Mouse (Mus musculus): ENCODE data around the gene Slc3a2. TPM values are rescaled to one million over a fixed set of nuclear protein-coding genes. Genes with fewer than 3 reads are reported as not detected.

The Slc3a2 gene
- polyA plus RNA-seq, 1 experiment from 2014 or later, result 118 TPM

DNA sequence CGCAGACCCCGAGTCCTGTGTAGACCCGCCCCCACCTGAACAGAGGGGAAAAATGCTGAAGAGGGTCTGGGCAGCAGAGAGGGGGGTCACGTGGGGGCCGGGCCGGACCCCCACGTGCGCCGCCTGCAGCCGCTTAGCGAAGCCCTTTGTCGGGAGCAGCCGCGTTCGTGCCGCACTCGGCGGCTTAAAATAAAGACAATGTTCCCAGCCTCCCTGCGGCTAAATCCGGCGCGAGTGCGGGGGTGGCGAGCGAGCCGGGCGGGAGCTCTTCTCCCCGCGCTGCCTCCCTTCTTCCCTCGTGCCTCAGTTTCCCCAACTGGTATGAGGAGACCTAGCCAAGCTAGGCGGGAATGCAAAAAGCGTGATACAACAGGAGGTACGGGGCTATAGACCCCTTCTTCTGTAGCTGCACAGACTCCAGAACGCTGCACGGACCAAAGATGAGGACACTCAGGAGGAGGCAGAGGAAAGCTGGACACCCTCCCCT lies 61.3 kb downstream of the Slc3a2 start:
- H3K4me3 ChIP-seq (replicated peaks), result peak overlapping the region; percentile 48
- no peak overlapping the region for H3K27ac ChIP-seq
- H3K4me2 ChIP-seq, result peak overlapping the region; percentile 76
- ATAC-seq (ENCODE audit: low read depth) (0 out of 2 replicates have a peak, but pooled peaks have one; percentile 21), DNase-seq (no peak)
- H3K4me1 ChIP-seq (replicated peaks), result peaks cover 35% of the 10 kb centered on the region
- H3K9me3 ChIP-seq (replicated peaks), result no peaks in the 10 kb centered on the region
- H3K9ac ChIP-seq, result peak overlapping the region; percentile 60
- H3K27me3 ChIP-seq, result peaks cover 37% of the 10 kb centered on the region
- no peaks in the 10 kb centered on the region for H3K36me3 ChIP-seq
- 2% methylated on average over 35 of the region's 35 CpGs for WGBS (ENCODE audit: insufficient replicate concordance)

Small RNAs within 50 kb of the gene (microRNA-seq; reads per million reads assigned to microRNA genes)
- 2.1 reads per million for gene Mir6992

Other genes starting within 250 kb of the Slc3a2 start
- gene Slc22a8, start 132.1 kb downstream of the Slc3a2 start, polyA plus RNA-seq (2015; fragmentation: Nextera tagmentation; extraction: Ambion mirVana), result 1.3 and 1.6 TPM in 2 replicates
- gene Slc22a6, start 105.3 kb downstream of the Slc3a2 start, polyA plus RNA-seq (2015; fragmentation: Nextera tagmentation; extraction: Ambion mirVana), result not detected in 2 replicates
- gene Chrm1, start 59.6 kb downstream of the Slc3a2 start, polyA plus RNA-seq (2015; fragmentation: Nextera tagmentation; extraction: Ambion mirVana), result not detected in 2 replicates
- 80.8 and 81.6 TPM in 2 replicates for gene Wdr74, start 12.5 kb upstream of the Slc3a2 start, polyA plus RNA-seq (2015; fragmentation: Nextera tagmentation; extraction: Ambion mirVana)
- gene 1700092M07Rik, start 17.3 kb upstream of the Slc3a2 start, polyA plus RNA-seq (2015; fragmentation: Nextera tagmentation; extraction: Ambion mirVana), result 0.81 and 1.3 TPM in 2 replicates
- 48.2 and 51.9 TPM in 2 replicates for gene Stx5a, start 18.0 kb upstream of the Slc3a2 start, polyA plus RNA-seq (2015; fragmentation: Nextera tagmentation; extraction: Ambion mirVana)
- 93.3 and 104 TPM in 2 replicates for gene Nxf1, start 33.7 kb upstream of the Slc3a2 start, polyA plus RNA-seq (2015; fragmentation: Nextera tagmentation; extraction: Ambion mirVana)
- 66.1 and 74.2 TPM in 2 replicates for gene Tmem223, start 47.6 kb upstream of the Slc3a2 start, polyA plus RNA-seq (2015; fragmentation: Nextera tagmentation; extraction: Ambion mirVana)
- gene Tmem179b, start 51.1 kb upstream of the Slc3a2 start, polyA plus RNA-seq (2015; fragmentation: Nextera tagmentation; extraction: Ambion mirVana), result 93.6 and 97.1 TPM in 2 replicates
- gene Taf6l, start 63.0 kb upstream of the Slc3a2 start, polyA plus RNA-seq (2015; fragmentation: Nextera tagmentation; extraction: Ambion mirVana), result 16.6 and 17.2 TPM in 2 replicates
- 105 and 110 TPM in 2 replicates for gene Polr2g, start 75.2 kb upstream of the Slc3a2 start, polyA plus RNA-seq (2015; fragmentation: Nextera tagmentation; extraction: Ambion mirVana)
- gene Zbtb3, start 79.2 kb upstream of the Slc3a2 start, polyA plus RNA-seq (2015; fragmentation: Nextera tagmentation; extraction: Ambion mirVana), result 1.5 TPM in 2 replicates
- 25.1 and 27.4 TPM in 2 replicates for gene Ttc9c, start 96.0 kb upstream of the Slc3a2 start, polyA plus RNA-seq (2015; fragmentation: Nextera tagmentation; extraction: Ambion mirVana)
- 2.8 and 3.0 TPM in 2 replicates for gene Hnrnpul2, start 96.6 kb upstream of the Slc3a2 start, polyA plus RNA-seq (2015; fragmentation: Nextera tagmentation; extraction: Ambion mirVana)
- gene AC129217.1, start 106.4 kb upstream of the Slc3a2 start, polyA plus RNA-seq (2015; fragmentation: Nextera tagmentation; extraction: Ambion mirVana), result not detected in 2 replicates
- gene Bscl2, start 114.1 kb upstream of the Slc3a2 start, polyA plus RNA-seq (2015; fragmentation: Nextera tagmentation; extraction: Ambion mirVana), result 33.8 and 37.2 TPM in 2 replicates
- gene Gng3, start 115.8 kb upstream of the Slc3a2 start, polyA plus RNA-seq (2015; fragmentation: Nextera tagmentation; extraction: Ambion mirVana), result 0.52 and 0.73 TPM in 2 replicates
- gene Lrrn4cl, start 127.4 kb upstream of the Slc3a2 start, polyA plus RNA-seq (2015; fragmentation: Nextera tagmentation; extraction: Ambion mirVana), result 0.05 and 0.18 TPM in 2 replicates
- gene Ubxn1, start 148.1 kb upstream of the Slc3a2 start, polyA plus RNA-seq (2015; fragmentation: Nextera tagmentation; extraction: Ambion mirVana), result 112 and 125 TPM in 2 replicates
- gene Uqcc3, start 157.6 kb upstream of the Slc3a2 start, polyA plus RNA-seq (2015; fragmentation: Nextera tagmentation; extraction: Ambion mirVana), result 37.8 and 38.5 TPM in 2 replicates
- 81.2 and 113 TPM in 2 replicates for gene Lbhd1, start 160.4 kb upstream of the Slc3a2 start, polyA plus RNA-seq (2015; fragmentation: Nextera tagmentation; extraction: Ambion mirVana)
- not detected in 2 replicates for gene Gm49403, start 160.6 kb upstream of the Slc3a2 start, polyA plus RNA-seq (2015; fragmentation: Nextera tagmentation; extraction: Ambion mirVana)
- 89.5 and 92.3 TPM in 2 replicates for gene 1810009A15Rik, start 165.5 kb upstream of the Slc3a2 start, polyA plus RNA-seq (2015; fragmentation: Nextera tagmentation; extraction: Ambion mirVana)
- not detected in 2 replicates for gene Gm49416, start 165.6 kb upstream of the Slc3a2 start, polyA plus RNA-seq (2015; fragmentation: Nextera tagmentation; extraction: Ambion mirVana)
- 26.1 and 26.5 TPM in 2 replicates for gene Ints5, start 169.6 kb upstream of the Slc3a2 start, polyA plus RNA-seq (2015; fragmentation: Nextera tagmentation; extraction: Ambion mirVana)
- gene Ganab, start 174.7 kb upstream of the Slc3a2 start, polyA plus RNA-seq (2015; fragmentation: Nextera tagmentation; extraction: Ambion mirVana), result 41.4 and 52.7 TPM in 2 replicates
- 20.1 and 22.8 TPM in 2 replicates for gene B3gat3, start 197.0 kb upstream of the Slc3a2 start, polyA plus RNA-seq (2015; fragmentation: Nextera tagmentation; extraction: Ambion mirVana)
- gene Rom1, start 206.0 kb upstream of the Slc3a2 start, polyA plus RNA-seq (2015; fragmentation: Nextera tagmentation; extraction: Ambion mirVana), result 2.7 and 2.8 TPM in 2 replicates
- gene Eml3, start 206.2 kb upstream of the Slc3a2 start, polyA plus RNA-seq (2015; fragmentation: Nextera tagmentation; extraction: Ambion mirVana), result 14.4 and 15.2 TPM in 2 replicates
- 99.5 and 114 TPM in 2 replicates for gene Mta2, start 218.5 kb upstream of the Slc3a2 start, polyA plus RNA-seq (2015; fragmentation: Nextera tagmentation; extraction: Ambion mirVana)
- 18.7 and 20.2 TPM in 2 replicates for gene Tut1, start 230.5 kb upstream of the Slc3a2 start, polyA plus RNA-seq (2015; fragmentation: Nextera tagmentation; extraction: Ambion mirVana)
- gene Eef1g, start 243.7 kb upstream of the Slc3a2 start, polyA plus RNA-seq (2015; fragmentation: Nextera tagmentation; extraction: Ambion mirVana), result 298 and 320 TPM in 2 replicates